Mouse (Mus musculus): Measurements from ENCODE around the gene Grin3b.

GRCm38 (mm10) chr10:79997819-79998218 is 27.3 kb downstream of the Grin3b start:
- TF ChIP-seq EP300 (optimal IDR thresholded peaks at IDR 0.05): no peak
- TF ChIP-seq CTCF (IDR thresholded peaks at IDR 0.05; ENCODE audit: low read depth): no peak
